Mouse (Mus musculus): ENCODE results near the gene Dnajb11.
A peak's percentile ranks its signal among the peaks of the same experiment; 100 is the strongest.

The Dnajb11 gene

DNA sequence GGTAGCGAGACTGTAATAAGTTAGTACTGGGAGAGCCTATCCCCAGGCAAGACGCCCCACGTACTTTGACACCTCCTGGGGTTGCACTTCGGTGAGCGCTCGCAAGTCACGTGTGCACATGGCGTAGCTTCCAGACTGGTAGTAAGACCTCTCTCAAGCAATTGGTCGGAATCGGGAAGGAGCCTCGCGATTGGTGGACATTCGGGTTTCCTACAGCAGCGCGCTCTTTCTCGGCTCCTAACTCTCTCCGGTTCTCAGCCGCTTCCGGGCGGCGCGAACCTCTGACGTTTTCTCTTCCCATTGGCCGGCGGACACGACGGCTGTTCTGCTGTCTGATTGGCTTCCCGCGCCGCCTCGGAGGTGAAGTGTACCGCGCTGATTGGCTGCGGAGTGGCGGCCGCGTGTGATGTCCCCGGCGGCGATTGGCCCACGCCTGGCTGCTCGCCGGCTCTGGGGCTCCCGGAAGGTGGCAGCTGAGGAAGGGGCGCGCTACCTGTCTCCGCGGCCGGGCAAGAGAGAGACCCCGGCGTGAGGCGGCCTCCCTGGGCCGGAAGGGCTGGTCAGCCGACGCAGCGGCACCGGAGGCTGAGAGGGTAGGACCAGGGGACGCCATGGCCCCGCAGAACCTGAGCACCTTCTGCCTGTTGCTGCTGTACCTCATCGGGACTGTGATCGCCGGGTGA, at the start of gene Dnajb11, which contains the start of gene Tbccd1:
TSS of gene Dnajb11 (plus strand) at position 415 of the 683 bp plus-strand sequence.
TSS of gene Tbccd1 (minus strand) at position 239 of the 683 bp plus-strand sequence.
- peak; percentile 99 for DNase-seq (ENCODE audit: extremely low read depth, insufficient read length, low spot score)

DNA sequence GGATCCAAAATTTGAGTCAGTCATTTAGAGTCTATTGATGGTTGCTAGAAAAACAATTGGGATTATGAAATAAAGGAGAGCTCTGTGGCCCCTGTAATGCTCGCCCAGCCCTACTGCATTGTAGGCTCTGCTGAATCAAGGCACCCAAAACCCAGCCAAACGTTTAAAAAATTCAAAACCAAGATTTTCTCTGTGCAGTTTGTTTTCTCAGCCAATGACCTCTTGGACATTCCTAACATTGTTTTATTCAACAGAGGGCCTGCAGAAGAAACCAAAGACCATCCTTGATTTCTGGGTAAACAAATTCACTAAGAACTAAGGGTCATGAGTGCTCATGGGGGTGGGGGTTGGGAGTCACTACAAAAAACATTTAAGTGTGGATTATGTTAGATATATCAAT, 46.2 kb upstream of the Dnajb11 start, which contains the start of gene Crygs:
TSS of gene Crygs (minus strand) at position 101 of the 400 bp plus-strand sequence.
- DNase-seq (ENCODE audit: extremely low read depth, insufficient read length, low spot score): no peak

DNA sequence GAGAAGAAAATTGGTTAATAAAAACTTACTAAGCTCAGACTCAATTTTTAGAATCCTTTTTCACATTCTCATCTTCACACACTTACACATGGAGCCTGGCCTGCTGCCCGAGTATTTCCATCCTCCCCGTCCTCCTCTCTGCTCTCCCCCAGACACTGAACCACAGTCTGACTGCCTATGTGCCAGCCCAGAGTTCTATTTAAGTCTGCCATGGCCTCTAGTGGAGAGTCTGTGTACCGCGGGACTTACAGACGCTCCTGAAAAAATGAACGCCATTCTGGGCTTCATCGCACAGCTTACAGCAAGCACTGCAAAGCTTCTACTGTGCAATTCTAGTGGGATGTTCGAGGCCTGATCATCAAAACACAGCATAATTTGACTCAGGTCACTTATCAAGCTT, 36.9 kb upstream of the Dnajb11 start:
- DNase-seq (ENCODE audit: extremely low read depth, insufficient read length, low spot score): no peak

DNA sequence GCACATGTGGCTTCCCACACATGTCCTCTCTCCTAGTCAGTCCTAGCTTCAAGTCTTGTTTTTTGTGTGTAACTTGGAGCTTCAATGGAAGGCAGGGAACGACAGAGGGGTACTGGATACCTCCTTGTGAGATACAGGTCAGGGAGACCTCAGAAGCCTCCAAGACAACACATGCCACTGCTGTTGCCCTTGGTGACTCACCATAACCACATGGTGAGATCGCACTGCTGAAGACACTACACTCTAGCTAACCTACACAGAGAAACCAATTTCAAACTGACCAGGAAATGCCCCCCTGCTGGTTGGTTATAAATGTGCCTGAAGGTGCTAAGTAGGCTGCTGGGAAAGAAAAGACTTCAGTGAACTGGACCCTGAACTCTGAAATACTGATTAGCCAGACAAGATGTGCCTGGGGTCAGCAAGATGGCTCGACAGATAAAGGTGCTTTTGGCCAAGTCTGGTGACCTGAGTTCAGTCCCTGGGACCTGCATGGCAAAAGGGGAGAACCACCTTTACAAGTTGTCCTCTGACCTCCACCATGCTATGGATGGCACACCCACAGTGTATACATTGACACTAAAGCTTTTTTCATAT, 24.6 kb upstream of the Dnajb11 start:
- DNase-seq (ENCODE audit: extremely low read depth, insufficient read length, low spot score): no peak

DNA sequence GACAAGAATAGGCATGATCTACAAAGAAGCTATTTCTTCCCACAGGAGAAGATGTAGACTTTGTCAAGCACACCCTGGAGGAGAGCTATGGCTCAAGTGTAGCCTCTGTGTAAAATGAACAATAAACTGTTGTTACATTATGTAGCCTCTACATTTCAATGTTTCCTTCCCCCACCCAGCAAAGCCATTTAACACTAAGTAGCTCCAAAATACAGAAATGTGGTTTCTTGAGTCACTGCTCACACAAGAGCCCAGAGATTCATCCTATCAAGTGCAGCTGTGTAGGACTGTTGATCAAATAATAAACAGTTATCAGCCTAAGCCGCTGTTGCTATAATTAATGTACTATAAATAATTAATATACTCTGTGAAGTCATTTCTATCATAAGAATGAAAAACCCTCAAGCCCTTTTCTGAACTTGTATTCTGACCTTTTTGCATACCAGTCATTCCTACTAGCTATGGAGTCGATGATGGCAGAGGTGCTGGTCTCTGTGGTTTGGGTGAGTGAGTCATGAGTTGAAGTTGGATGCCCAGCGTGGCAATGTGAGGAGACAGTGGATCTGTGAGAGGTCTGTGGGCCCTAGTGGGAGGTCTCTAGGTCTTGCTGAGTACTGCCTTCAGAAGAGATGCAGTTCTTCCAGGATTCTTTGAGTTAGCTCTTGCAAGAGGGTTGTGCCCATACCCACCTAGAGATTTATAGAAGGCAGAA, 18.3 kb upstream of the Dnajb11 start:
- peak; percentile 81 for DNase-seq (ENCODE audit: extremely low read depth, insufficient read length, low spot score)

DNA sequence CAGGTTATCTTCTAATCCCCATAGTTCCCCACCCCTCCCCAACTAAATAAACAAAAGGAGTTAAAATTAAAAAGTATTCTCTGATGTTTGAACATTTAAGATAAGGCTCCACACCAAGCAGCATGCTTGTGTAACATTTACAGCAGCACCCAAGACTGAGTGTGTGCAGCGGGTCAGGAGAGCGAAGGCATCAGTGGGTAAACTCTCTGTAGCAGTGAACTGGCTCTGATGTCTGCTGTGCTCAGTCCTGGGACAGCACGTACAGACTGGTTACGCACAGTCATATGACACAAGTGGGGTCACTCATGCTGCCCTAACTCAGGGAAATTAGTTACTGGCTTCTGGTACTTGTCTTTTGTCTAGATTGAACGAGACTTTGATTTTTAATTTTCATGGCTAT, 14.8 kb upstream of the Dnajb11 start:
- no peak for DNase-seq (ENCODE audit: extremely low read depth, insufficient read length, low spot score)

DNA sequence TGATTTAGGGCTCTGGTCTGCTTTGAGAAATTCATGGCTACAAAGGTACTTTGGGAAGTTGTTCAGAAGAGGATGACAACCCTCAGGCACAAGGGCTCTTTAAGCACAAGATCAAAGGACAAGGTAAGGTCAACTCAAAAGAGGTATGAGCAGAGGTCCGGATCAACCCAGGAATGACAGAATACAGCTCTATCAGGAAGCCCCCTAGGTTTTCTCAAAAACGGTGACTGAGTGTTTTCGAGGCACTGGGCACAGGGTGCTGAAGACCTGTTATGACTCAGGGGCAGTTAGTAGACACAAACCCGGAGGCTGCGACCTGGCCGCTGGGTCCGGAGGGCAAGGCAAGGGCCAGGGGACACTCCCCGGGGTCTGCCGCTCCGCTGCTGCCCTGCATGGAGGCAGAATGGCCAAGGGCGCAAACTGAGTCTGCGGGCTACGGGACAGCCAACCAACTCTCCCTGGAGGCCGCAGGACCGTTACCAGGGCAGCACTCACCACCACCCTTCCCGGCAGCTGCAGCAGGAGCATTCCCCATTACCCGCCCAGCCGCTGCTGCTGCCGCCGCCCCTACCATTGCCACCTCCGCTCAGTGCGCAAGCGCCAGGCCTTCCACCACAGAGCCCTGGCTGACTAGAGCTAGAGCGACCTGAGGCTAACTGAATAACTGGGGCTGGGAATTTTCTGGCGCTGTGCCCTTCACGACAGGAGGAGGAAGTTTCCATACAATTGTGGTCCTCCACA, 13.4 kb upstream of the Dnajb11 start:
- DNase-seq (ENCODE audit: extremely low read depth, insufficient read length, low spot score): no peak

DNA sequence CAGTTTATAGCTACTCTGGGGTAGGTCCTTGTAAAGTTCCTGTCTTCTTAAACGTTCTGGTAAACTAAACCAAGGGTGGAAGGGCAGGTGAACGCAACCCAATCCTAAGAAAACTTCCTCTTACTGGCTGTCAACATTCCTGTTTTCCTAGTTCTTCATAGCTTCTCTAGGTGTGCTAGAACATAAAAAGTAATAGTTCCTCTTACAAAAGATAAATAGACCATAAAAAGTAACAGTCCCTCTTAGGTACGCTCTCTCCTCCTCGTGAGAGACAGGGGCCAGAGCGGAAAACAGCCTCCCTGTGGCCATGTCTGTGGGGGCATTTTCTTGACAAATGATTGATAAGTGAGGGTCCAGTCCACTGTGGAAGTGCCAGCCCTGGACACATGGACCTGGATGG, 12.8 kb upstream of the Dnajb11 start:
- no peak for DNase-seq (ENCODE audit: extremely low read depth, insufficient read length, low spot score)

DNA sequence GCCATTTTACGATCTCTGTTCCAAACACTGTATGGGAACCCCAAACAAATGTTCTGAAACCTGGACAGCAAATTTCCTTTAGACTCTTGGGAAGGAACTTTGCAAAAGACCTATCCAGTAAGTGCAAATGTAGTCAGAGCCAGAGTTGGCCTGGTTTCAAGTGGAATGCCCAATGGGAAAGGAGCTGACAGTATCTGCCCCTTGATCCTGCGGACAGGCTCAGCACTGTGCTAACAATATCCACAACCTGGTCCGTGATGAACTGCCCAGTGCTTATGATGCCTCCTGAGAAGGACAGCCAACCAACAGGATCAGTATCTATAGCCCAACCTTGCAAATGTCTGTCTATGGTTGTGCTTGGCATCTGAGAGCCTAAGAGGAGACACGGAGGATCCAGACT, 12.2 kb upstream of the Dnajb11 start:
- DNase-seq (ENCODE audit: extremely low read depth, insufficient read length, low spot score): no peak

DNA sequence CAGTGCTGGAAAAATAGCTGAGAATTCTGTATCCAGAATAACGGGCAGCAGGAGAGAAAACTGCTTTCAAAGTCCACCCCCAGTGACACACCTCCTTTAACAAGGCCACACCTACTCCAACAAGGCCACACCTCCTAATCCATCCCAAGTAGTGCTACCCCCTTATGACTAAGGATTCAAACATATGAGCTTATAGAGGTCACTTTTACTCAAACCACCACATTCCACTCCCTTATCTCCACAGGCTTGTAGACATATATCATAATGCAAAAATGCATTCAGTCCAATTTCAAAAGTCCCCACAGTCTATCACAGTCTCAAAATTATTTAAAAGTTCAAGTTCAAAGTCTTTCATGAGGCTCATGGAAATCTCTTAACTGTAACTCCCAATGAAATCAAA, 10.0 kb upstream of the Dnajb11 start:
- DNase-seq (ENCODE audit: extremely low read depth, insufficient read length, low spot score): no peak

DNA sequence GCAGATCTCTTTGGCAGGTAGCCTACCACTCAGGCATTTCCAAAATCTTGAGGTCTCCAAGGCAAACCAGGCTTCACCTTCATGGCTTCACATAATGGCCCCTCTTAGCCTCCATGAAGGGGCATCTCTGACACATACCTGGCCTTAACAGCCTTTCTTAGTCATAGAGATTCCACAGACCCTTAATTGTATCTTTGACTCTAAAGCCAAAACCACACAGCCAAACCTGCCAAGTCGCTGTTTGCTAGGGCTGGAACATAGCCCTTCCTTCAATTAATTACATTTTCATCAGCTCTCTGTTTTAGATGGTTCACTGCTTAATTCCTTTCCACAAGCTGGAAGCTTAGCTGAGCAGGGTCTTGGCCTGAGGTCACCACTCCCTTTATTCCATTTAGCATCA, 9.3 kb upstream of the Dnajb11 start:
- DNase-seq (ENCODE audit: extremely low read depth, insufficient read length, low spot score): peak; percentile 53

DNA sequence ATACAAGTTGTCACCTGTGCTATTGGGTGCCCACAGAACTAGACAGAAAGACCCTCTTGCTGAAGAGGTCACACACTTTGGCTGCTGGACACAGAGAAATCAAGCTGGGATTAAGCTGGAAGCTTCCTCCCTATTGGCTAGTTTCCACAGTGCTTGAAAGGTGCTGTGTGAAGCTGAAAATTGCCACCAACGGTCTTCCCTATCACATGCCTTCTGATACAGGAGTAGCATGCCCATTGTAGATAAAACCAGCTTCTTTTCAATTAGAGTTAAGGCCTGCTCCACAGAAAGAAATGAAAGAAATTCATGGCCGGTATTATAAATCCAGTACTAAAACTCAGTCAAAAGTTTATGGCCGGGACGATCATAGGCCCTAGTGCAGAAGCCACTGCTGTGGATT, 4.9 kb upstream of the Dnajb11 start:
- no peak for DNase-seq (ENCODE audit: extremely low read depth, insufficient read length, low spot score)

DNA sequence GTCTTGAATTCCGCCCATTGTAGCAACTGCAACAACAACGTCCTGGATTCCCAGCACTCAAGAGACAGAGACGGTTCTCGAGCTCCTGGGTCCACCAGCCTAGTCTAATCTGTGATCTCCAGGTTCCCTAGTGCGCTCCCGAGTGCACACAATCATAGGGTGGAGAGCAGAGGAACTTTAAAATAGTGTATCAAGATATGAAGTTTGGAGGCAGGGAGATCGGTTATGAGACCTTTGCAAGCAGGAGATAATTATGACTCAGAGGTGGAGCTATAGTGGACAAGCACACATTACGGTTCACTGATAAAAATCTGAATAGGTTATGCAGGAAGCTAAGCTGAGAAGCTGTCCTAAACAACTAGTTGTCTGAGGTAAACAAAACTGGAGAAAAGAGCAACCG, 872 bp upstream of the Dnajb11 start:
- DNase-seq (ENCODE audit: extremely low read depth, insufficient read length, low spot score): no peak

DNA sequence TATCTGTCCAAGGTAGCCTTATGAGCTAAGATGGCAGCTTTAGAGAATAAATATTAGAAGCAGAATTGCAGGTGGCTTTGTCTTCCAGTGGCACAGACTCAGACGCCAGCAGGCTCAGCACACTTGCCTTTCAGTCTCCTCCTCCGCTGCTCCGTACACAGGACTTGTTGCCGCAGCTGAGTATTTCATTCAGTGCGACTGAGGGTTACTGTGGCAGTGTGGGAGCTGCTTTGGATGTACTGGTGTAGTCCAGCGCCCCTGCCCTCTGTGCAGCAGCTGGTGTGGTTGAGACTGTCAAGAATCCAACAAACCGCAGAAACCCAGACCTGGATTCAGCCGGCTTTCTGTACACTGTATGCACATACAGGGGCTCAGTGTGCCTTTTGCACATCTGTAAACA, 14.8 kb downstream of the Dnajb11 start:
- DNase-seq (ENCODE audit: extremely low read depth, insufficient read length, low spot score): no peak

DNA sequence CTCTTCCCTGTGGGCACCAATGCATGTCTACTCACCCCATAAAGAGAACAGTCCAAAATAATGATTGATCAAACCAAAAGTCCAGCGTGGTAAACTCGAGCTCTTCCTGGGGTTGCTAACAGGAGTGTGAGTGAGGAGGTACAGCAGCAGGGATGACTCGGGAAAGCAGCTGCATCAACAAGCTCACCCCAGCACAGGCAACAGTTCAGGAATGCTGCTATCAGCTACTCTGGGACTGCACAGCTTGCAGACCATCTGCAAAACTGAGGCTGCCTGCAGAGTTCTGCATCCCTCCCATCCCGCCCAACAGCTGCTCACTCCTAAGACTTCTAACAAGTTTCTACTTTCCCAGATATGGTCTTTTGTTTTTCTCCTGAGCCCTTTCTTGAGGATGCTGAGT, 15.7 kb downstream of the Dnajb11 start:
- no peak for DNase-seq (ENCODE audit: extremely low read depth, insufficient read length, low spot score)

DNA sequence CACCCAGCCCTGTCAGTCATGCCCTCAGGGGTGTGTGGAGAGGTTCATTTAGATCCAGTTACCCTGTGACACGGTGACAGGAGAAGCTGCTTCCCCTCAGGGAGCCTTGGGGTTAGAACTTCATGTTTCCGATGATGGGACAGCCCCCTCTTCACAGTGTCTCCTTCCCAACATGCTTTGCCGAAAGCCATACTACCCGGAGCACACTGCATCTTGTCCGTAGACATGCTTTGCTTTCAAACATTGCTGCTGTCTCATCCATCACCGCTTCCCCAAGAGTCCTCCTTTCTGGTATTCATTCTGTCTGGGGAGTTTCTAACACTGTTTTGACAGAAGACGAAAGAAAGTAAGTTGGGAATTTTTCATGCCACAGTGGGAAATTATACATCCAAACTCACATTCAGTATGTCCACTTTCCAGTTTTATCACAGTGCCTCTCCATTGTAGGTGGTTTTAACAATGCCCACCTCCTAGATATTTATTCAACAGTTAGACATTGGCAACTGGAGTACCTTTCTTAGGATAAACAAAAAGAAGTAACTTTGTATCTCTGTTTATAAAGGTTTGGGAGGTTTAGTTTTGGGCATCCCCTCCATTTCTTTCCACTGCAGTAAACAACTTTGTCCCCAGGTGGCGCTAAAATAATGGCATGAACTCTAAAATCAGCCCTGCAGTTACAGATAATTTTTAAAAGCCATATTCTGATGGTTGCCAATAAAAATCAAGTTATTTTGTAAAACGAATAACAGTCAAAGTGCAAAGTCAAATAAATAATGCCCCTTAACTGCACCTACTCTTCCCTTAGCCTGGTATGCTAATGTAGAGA, 18.8 kb downstream of the Dnajb11 start:
- DNase-seq (ENCODE audit: extremely low read depth, insufficient read length, low spot score): no peak

DNA sequence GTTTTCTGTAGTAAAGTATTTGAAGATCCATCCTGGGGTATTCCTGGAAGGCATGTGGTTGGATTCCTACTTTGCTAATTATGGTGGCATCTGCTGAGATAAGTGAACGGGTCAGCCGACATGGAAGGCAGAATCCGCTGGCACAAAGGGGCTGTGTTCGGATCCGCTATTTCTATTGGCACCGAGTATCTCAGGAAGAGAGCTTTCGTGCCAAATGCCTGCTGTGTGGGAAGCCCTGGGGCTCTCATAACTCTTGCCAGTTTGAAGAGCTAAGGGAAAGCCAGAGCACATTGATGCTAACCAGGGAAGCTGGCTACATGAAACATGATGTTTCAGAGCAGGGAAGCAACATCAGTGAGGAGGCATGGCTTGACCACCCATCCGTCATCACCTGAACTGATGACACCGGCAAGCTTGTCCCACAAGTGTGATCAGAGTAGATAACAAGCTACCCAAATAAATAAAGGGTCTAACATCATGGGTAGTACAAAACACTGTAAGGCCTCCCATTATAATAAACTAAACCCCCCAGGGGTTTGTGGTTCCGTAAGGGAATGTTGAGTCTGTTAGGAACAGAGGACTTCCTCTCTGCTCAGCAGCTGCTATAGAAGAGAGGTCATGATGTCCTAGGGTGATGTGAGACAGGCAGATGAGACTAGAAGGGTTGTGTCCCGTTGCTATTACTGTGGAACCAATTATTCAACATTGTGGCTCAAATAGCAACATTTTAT, 20.2 kb downstream of the Dnajb11 start:
- peak; percentile 45 for DNase-seq (ENCODE audit: extremely low read depth, insufficient read length, low spot score)

DNA sequence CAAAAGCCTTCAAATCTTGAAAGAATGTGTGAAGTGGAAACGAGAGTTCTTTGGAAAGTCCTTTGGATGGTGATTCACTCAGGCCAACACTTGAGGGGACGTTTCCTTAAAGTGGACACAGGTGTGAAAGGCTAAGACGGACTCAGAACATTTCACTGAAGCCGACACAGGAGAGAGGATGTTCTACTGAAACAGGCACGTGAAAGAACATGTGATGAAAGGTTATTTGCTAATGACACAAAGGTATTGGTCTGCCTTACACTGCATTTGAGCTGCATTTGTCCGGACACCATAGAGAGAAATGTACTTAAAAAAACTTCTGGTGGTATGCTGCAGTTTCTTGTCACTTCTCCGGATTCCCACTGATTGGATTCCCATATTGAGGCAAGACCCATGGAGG, 21.1 kb downstream of the Dnajb11 start:
- no peak for DNase-seq (ENCODE audit: extremely low read depth, insufficient read length, low spot score)

DNA sequence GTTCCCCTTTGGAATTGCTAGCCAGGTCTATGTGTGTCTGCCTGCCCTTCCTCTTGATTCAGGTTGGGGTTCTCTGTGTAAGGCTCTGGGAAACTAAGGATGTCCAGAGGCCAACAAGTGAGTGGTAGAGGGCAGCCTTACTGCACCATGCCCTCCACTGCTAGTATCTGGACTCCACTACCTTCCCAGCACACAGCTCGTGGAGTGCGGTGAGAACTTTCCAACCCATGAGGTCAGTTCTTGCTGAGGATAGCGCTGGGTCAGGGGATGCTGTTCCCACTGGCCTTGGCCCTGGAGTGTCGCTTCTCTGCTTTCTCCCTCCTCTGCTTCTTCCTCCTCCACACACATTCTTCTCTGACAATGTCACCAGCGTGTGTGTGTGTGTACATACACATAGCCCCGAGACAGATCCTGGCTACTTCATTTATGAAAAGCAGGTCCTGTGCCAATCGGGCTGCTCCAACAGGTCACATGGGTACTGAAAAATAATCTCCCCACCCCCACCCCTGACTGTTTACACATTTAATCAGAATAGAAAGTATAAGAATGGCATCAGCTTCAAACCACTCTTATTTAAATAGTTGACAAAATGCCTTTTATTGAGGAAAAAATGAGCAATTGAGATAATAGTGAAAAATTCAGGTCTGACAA, 22.4 kb downstream of the Dnajb11 start:
- DNase-seq (ENCODE audit: extremely low read depth, insufficient read length, low spot score): no peak
